Mouse (Mus musculus): ENCODE data around the gene Gatb. TPM values are rescaled to one million over a fixed set of nuclear protein-coding genes. Genes with fewer than 3 reads are reported as not detected.

The Gatb gene
- 2.2 and 3.9 TPM in 2 replicates for polyA plus RNA-seq (2012; rRNA removed)

GRCm38 (mm10) chr3:85573864-85574830 is at the start of gene Gatb:
TSS of gene Gatb (plus strand) at chr3:85574119.
- Histone ChIP-seq H3K4me1 (ENCODE audit: control insufficient read depth, insufficient read depth, low read length) (no peaks in the 10 kb centered on the region), H3K4me3 (replicated peaks; ENCODE audit: extremely low read depth, low read depth, low read length) (peak within 1 kb of the TSS; percentile 81)
- DNase-seq: peak; percentile 99
- 3% methylated on average over 41 of the region's 41 CpGs for WGBS
- TF ChIP-seq CTCF (IDR thresholded peaks at IDR 0.05; ENCODE audit: insufficient read depth, low read length) (peak; percentile 70), POLR2A (IDR thresholded peaks at IDR 0.05; ENCODE audit: borderline replicate concordance, extremely low read depth, low read depth, low read length) (peak; percentile 81)

GRCm38 (mm10) chr3:85530601-85531161 is 43.2 kb upstream of the Gatb start:
- DNase-seq: no peak
- no peak for TF ChIP-seq CTCF (IDR thresholded peaks at IDR 0.05; ENCODE audit: insufficient read depth, low read length)
- no peak for TF ChIP-seq POLR2A (IDR thresholded peaks at IDR 0.05; ENCODE audit: borderline replicate concordance, extremely low read depth, low read depth, low read length)
- 82% methylated on average over 8 of the region's 8 CpGs for WGBS

GRCm38 (mm10) chr3:85532376-85532775 is 41.5 kb upstream of the Gatb start:
- H3K4me1 ChIP-seq (ENCODE audit: control insufficient read depth, insufficient read depth, low read length): no peaks in the 10 kb centered on the region
- TF ChIP-seq CTCF (IDR thresholded peaks at IDR 0.05; ENCODE audit: insufficient read depth, low read length): no peak
- no peak for TF ChIP-seq POLR2A (IDR thresholded peaks at IDR 0.05; ENCODE audit: borderline replicate concordance, extremely low read depth, low read depth, low read length)
- DNase-seq: no peak
- no peak overlapping the region for H3K4me3 ChIP-seq (replicated peaks; ENCODE audit: extremely low read depth, low read depth, low read length)
- WGBS: 81% methylated on average over 3 of the region's 3 CpGs

More at GRCm38 (mm10) chr3:85530601-85531161, 43.2 kb upstream of the Gatb start:
- H3K4me3 ChIP-seq (replicated peaks; ENCODE audit: extremely low read depth, low read depth, low read length): no peak overlapping the region
- H3K4me1 ChIP-seq (ENCODE audit: control insufficient read depth, insufficient read depth, low read length): no peaks in the 10 kb centered on the region

GRCm38 (mm10) chr3:85535042-85535441 is 38.9 kb upstream of the Gatb start:
- no peak for DNase-seq
- Histone ChIP-seq H3K4me1 (ENCODE audit: control insufficient read depth, insufficient read depth, low read length) (no peaks in the 10 kb centered on the region), H3K4me3 (replicated peaks; ENCODE audit: extremely low read depth, low read depth, low read length) (no peak overlapping the region)
- no peak for TF ChIP-seq CTCF (IDR thresholded peaks at IDR 0.05; ENCODE audit: insufficient read depth, low read length)
- no peak for TF ChIP-seq POLR2A (IDR thresholded peaks at IDR 0.05; ENCODE audit: borderline replicate concordance, extremely low read depth, low read depth, low read length)
- WGBS: 75% methylated on average over 3 of the region's 3 CpGs

GRCm38 (mm10) chr3:85535621-85536520 is 38.0 kb upstream of the Gatb start:
- WGBS: 61% methylated on average over 11 of the region's 11 CpGs
- TF ChIP-seq CTCF (IDR thresholded peaks at IDR 0.05; ENCODE audit: insufficient read depth, low read length): no peak
- TF ChIP-seq POLR2A (IDR thresholded peaks at IDR 0.05; ENCODE audit: borderline replicate concordance, extremely low read depth, low read depth, low read length): no peak
- no peak overlapping the region for H3K4me3 ChIP-seq (replicated peaks; ENCODE audit: extremely low read depth, low read depth, low read length)
- no peaks in the 10 kb centered on the region for H3K4me1 ChIP-seq (ENCODE audit: control insufficient read depth, insufficient read depth, low read length)
- no peak for DNase-seq

- WGBS: 55% methylated on average over 3 of the region's 3 CpGs
- no peak overlapping the region for H3K4me3 ChIP-seq (replicated peaks; ENCODE audit: extremely low read depth, low read depth, low read length)
These were observed 31.2 kb upstream of the Gatb start for GRCm38 (mm10) chr3:85542765-85543164.

GRCm38 (mm10) chr3:85543652-85544051 is 30.3 kb upstream of the Gatb start:
- no peak overlapping the region for H3K4me3 ChIP-seq (replicated peaks; ENCODE audit: extremely low read depth, low read depth, low read length)
- no peak for TF ChIP-seq POLR2A (IDR thresholded peaks at IDR 0.05; ENCODE audit: borderline replicate concordance, extremely low read depth, low read depth, low read length)
- peak; percentile 25; the same call in 1 of the 2 replicates for TF ChIP-seq CTCF (IDR thresholded peaks at IDR 0.05; ENCODE audit: insufficient read depth, low read length)
- WGBS: 48% methylated on average over 2 of the region's 2 CpGs
- DNase-seq: no peak
- H3K4me1 ChIP-seq (ENCODE audit: control insufficient read depth, insufficient read depth, low read length): no peaks in the 10 kb centered on the region

More at GRCm38 (mm10) chr3:85542765-85543164, 31.2 kb upstream of the Gatb start:
- no peak for TF ChIP-seq CTCF (IDR thresholded peaks at IDR 0.05; ENCODE audit: insufficient read depth, low read length)
- H3K4me1 ChIP-seq (ENCODE audit: control insufficient read depth, insufficient read depth, low read length): no peaks in the 10 kb centered on the region
- no peak for DNase-seq

- no peak for DNase-seq
These were observed 23.6 kb upstream of the Gatb start for GRCm38 (mm10) chr3:85550312-85550711.

GRCm38 (mm10) chr3:85551352-85551751 is 22.6 kb upstream of the Gatb start:
- H3K4me3 ChIP-seq (replicated peaks; ENCODE audit: extremely low read depth, low read depth, low read length): no peak overlapping the region
- TF ChIP-seq CTCF (IDR thresholded peaks at IDR 0.05; ENCODE audit: insufficient read depth, low read length) (no peak), POLR2A (IDR thresholded peaks at IDR 0.05; ENCODE audit: borderline replicate concordance, extremely low read depth, low read depth, low read length) (no peak)
- 59% methylated on average over 2 of the region's 2 CpGs for WGBS
- H3K4me1 ChIP-seq (ENCODE audit: control insufficient read depth, insufficient read depth, low read length): no peaks in the 10 kb centered on the region
- no peak for DNase-seq

More at GRCm38 (mm10) chr3:85550312-85550711, 23.6 kb upstream of the Gatb start:
- TF ChIP-seq CTCF (IDR thresholded peaks at IDR 0.05; ENCODE audit: insufficient read depth, low read length) (no peak), POLR2A (IDR thresholded peaks at IDR 0.05; ENCODE audit: borderline replicate concordance, extremely low read depth, low read depth, low read length) (no peak)
- WGBS: 58% methylated on average over 4 of the region's 4 CpGs
- Histone ChIP-seq H3K4me1 (ENCODE audit: control insufficient read depth, insufficient read depth, low read length) (no peaks in the 10 kb centered on the region), H3K4me3 (replicated peaks; ENCODE audit: extremely low read depth, low read depth, low read length) (no peak overlapping the region)
